Mouse (Mus musculus): ENCODE data around the gene Gm42906.

DNA sequence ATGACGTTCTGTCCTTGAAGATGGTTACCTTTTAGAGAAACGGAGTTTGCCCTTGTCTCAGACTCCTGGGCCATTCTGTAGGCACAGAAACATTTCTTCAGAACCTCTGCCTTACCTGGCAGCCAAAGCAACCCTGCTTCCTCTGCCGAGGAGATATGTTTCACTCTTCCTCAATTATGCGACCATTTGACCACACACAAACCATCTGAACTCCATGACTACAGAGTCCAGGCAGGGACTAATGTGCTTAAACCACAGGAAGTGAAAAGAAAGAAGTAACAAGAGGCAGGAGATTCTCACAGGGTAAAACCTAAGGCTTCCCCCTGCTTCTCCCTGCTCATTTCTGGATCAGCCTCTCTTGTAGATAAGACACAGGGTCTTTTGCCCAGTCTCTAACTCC lies 83.2 kb downstream of the Gm42906 start:
- TF ChIP-seq MYOD1 (IDR thresholded peaks at IDR 0.05; ENCODE audit: control insufficient read depth, insufficient read length, low read depth) (no peak), USF1 (IDR thresholded peaks at IDR 0.05; ENCODE audit: low read depth) (no peak), CTCF (IDR thresholded peaks at IDR 0.05; ENCODE audit: control insufficient read depth, insufficient read depth, insufficient read length) (no peak), MAX (IDR thresholded peaks at IDR 0.05) (no peak), CEBPB (IDR thresholded peaks at IDR 0.05; ENCODE audit: low read depth) (no peak)

Data from C2C12 (cell line).